Mouse (Mus musculus): ENCODE data around the gene Cpne2.

Gene Cpne2

DNA sequence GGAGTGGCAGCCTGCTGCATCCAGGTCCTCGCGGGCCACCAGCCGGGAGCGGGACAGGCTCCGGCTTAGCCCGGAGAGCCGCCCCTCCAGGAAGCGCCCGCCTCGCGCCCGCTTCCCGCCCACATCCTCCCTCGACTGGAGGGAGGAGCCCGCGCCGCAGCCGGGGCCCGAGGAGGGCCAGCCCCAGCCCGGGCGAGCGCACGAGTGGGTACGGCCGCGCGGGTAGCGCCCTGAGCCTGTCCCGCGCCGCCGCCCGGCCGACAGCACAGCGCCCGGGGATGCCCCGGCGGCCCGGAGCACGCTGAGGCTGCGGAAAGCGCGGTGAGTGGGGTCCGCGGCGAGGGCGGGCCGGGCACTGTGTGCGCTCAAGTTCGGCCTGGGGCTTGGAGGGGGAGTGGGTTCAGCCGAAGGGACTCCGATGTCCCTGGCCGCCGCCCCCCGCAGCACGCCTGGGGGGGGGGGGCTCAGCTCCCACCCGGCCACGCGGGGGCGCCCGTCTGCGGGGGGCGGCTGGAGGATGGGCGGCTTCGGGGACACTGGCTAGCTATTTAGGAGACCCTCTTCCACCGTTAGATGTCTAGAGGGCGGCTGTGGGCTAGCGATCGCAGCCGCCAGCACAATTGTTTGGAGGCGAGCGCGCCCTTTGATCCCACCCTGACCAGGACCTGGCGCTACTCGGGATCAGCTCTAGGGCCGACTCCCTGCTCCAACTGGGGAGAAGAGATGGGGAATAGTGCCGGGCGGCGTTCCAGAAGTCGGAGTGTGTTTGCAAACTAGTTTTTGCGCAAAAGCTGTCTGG is at the start of gene Cpne2:
Cpne2 (plus strand) TSS at position 118 of the 799 bp plus-strand sequence.
- DNase-seq = peak; percentile 69

DNA sequence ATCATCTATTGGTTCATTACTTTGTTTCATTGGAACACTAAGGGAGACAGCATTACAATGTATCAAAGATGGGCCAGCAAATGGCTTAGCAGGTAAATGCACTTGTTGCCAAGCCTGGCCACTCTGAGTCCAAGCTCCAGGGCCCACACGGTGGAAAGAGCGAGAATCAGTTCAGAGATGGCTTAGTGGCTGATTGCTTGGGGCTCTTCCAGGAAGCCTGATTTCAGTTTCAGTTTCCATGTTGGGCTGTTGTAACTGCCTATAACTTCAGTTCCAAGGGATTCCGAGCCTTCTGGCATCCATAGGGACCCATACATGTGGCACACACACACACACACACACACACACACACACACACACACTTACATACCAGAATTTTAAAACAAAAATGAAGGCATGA is 47.5 kb upstream of the Cpne2 start:
- DNase-seq = no peak

DNA sequence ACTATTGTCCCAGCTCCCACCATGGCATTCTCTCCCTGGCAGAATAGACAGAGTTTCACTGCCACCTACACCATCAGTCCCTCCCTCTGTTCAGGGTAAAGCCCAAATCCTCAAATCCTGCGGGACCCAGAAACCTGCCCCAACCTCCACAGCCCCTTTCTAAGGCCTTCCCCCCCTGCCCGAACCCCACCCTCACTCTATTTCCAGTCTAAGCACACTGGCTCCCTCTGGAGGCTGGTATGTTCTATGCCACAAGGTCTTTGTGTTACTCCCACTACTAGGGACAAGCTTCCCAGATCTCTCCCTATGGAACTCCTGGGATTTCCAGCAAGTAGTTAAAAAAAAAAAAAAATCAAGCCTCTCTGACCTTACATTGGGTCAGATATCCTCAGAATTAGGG is 46.9 kb upstream of the Cpne2 start:
- peak; percentile 73 for DNase-seq

DNA sequence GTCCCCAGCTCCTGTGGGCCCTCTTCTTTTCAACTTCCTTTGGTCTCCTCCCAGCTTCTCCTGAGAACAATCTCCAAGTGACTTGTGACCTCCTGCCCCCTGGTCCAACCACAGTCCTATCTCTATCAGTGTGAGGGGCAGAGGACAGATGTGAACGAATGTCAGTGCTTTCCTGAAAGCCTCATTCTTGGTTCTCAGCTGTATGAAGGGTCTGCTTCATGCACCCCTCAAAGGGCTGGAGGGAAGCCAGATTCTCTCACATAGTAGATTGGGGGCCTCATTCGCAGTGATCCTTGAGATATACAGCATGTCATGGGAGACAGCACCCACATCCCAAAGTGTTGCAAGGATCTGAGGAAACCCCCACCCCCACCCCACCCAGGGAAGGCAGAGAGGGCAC is 44.8 kb upstream of the Cpne2 start:
- no peak for DNase-seq

DNA sequence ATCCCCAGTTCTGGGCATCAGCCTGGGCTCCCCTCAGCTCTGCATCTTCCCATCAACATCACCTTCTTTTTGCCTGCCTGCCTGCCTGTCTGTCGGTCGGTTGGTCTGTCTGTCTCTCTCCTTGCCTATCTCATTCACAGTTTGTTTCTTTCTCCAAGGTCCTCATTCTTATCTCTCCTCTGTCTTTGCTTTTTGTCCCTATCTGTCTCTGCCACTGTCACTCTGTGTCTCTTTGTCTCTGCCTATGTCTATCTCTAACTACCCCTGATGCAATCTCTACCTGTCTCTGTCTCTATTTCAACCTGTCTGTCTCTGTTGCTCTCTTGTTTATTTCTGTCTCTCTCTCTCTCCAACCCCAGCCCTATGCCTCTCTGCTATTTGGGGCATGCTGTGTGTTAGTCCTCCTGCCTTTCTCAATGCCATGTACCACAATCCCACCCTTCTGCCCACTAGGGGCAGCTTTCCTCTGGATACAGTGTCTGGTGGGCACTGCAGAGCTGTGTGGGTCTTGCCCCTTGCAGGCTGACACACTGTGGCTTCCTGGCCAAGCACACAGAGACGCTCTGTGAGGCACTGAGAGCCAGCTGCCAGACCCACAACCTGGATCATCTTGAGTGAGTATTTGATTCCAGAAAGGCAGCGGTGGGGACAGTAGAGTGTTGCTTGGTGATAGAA is 42.8 kb upstream of the Cpne2 start:
- peak; percentile 23 for DNase-seq

DNA sequence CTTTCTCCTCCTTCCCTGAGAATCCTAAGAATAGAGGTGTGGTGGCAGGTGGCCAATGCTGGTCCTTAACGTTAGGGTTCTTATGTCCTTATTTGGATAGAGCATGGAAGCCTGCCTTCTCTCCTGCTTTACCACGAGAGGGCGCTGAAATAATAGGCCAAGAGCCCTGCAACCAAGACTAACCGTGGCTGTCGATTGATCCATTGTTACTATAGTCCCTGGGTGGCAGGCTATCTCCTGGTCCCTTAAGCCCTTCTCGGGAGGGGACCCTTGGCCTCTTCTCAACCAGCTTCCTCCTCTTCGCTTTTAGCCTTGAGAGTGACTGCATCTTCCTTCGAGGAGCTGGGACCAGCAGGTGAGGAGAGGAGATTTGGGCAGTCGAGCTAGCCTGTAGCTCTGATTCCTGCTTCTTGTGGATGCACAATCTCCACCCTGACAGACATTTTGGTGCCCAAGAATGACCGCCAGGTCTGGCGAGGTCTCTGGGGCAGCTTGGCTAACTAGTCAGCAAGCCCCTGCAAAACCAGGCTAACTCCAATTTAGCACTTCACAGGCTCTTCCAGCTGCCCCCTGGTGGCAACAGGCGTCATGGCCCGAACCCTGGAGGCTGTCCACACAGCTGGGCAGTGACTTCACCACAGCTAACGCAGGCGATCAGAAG is 40.6 kb upstream of the Cpne2 start:
- peak; percentile 84 for DNase-seq

DNA sequence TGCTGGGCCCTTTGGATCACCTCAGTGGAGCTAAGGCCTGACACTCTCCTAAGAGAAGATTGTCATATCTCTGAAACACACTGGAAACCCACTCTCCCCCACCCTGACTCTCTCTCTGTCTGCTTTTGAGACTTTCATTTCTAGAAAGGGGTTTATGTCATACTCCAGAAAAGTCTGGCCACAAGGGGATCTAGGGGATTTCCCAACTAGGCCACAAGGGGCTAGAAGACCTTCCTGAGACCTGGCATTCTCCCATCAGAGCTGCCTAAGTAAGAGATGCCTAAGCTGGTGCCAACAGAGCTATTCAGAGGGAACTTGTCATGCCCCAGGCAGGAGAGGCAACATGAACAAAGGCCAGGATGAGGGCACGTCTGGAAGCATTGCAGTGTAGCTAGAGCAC is 39.5 kb upstream of the Cpne2 start:
- peak; percentile 17 for DNase-seq

DNA sequence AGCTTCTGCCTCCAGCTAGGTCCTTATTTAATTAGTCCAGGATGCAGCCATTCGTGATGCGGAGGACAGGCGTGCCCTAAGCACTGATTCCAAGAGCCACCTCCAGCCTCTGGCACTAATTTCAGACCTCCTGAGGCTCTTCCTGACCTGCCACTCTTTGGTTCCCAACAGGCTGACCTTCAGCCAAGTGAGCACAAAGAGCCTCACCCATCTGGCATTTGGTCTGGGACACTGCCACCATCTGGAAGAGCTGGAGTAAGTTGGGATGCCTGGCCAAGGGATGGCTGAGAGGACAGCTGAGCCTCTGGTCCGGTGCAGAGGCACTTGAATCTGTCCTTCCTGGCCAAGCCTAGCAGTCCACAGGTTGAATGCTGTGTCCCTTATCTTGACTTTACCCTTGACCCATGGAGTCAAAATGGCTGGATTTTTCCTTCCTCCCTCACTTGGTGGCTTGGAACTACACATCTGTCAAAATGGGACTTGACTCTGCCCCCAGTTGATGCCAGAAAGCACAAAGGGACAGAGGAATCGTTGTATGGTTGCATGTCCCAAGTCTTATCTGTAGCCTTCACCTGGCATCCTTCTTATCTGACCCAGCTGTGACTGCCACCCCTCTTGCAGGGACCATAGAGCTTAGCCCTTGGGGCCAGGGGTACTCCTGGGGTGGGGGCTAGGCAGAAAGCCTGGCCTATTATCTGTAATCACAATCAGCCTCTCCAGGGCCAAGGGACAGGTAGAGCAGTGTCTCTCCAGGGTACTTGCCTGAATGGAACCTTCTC is 17.2 kb upstream of the Cpne2 start:
- DNase-seq = peak; percentile 43

DNA sequence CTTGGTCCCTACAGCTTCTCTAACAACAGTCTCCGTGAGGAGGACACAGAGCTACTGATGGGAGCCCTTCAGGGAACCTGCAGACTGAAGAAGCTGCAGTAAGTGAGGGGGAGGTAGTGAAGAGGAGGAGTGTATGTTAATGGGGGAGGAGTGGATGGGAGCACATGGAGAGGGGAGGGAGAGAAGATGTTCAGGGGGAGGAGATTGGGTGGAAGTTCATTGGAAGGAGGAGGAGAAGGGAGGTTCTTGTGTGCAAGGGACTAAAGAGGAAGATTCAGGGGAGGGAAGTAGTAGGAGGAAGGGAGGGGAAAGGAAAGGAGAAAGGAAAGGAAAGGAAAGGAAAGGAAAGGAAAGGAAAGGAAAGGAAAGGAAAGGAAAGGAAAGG is 16.6 kb upstream of the Cpne2 start:
- DNase-seq = no peak

DNA sequence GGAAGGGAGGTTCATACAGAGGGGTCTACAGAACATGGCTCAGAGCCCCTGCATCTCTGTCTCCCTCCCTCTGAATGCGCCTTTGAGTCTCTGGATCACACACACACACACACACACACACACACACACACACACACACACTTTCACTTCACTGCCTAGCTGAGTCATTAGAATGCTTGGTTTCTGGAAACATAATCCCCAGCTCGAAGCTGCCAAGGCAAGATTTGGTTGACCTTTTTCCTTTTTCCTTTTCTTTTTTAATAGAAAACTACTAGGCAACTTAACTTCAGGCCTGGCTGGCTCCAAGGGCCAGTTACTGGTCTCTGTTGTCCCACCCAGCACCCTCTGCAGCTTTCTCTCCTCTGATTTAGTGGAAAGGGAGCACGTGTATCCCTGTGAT is 16.0 kb upstream of the Cpne2 start:
- DNase-seq = no peak

DNA sequence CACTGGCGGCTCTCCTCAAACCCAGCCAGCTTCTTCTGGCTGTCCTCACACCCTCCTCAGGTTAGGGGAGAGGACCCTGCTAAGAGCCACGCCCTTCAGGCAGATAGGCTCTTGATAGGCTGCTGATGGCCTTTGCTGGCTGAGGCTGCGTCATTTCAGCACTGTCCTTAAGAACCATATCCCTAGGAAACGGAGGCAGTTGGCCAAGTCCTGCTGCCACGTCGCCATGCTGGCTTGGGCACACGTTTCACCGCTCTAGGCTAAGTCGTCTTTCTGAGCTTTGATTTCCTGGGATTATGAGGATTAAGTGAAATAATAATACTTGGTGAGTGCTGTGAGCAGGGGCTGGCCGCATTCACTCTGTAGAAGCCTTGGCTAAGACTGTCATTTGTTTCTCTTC is 14.5 kb upstream of the Cpne2 start:
- no peak for DNase-seq

DNA sequence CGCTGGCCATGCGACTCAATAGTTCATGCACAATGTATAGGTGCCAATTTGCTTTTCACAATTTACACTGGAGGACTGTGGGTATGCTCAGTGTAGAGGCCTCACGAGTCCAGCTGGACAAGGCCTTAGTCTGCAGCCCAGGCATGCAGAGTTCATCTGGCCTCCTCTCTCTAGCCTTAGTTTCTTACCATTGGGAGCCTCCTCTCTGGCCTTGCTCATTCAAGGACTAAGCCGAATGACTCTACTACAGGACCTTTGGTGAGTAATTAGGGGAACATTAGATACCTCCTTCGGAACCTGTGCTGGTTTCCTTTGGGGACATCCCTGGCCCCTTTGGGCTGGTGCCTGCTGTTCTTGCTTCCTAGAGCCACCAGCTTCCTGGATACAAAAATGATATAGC is 13.8 kb upstream of the Cpne2 start:
- no peak for DNase-seq

DNA sequence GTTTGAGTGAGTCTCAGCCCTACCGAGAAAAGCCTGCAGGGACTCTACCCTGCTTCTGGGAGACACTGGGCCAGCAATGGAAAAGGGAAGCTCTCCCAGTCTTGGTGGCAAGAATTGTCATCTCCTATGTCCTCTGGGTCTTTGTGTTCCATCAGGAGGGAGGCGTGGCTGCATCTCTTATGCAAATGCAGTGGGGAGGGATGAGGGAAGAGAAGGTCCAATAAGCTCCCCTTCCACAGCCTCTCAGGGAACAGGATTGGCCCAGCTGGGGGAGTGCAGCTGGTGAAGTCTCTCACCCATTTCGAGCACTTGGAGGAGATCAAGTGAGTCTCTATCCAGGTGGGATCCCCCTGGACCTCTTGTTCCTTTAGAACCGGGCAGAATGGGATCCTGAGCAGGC is 11.3 kb upstream of the Cpne2 start:
- DNase-seq = no peak

DNA sequence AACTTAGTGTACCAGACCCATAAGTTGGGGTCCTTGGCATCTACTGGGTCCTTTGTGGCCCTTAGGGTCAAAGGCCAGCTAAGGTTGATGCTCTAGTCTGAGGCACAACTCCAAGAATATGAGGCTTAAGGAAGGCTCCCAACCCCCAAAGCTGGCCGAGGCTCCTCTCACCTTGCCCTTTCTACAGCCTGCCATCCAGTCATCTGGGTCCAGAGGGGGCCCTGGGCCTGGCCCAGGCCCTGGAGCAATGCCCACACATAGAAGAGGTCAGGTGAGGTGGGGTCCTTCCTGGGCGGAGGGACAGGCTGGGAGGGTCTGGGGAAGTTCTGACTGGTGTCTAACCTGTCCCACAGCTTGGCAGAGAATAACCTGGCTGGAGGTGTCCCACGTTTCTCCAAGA is 10.3 kb upstream of the Cpne2 start:
- no peak for DNase-seq

DNA sequence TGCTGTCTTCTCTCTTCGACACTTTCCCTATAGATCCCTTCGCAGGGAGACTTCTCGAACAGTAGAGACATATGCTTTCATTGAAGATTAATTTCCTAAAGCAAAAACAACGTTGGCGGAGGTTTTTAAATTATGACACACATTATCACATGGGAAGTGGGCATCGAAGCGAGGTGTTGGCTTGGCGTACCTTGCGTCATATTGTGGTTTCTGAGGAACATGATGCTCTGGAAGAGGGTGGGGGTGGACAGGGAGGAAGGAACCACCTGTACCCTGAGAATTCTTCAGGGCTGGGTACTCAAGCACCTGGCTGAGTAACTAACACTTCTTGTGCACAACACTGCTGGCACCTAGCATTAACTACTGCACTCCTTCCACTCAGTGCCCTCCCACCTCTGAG is 8.2 kb upstream of the Cpne2 start:
- DNase-seq = no peak

DNA sequence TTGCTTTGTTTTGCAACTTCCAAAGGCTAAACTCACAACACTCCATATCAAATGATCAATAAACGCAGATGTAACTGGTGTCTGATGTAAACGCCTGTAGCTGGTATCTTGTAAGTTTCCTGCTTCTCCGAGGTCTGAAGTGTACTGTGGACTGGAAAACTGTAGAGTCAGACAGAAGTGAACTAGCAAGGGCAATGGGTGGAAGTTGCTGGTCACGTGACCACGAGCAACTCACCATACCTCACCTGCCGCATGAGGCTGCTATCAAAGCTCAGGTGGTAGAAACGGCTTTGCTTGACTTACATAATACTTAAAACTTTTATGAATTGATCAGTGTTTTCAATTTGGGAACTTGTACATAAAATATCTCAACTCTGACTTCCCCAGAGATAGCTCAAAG is 5.6 kb upstream of the Cpne2 start:
- DNase-seq = no peak

DNA sequence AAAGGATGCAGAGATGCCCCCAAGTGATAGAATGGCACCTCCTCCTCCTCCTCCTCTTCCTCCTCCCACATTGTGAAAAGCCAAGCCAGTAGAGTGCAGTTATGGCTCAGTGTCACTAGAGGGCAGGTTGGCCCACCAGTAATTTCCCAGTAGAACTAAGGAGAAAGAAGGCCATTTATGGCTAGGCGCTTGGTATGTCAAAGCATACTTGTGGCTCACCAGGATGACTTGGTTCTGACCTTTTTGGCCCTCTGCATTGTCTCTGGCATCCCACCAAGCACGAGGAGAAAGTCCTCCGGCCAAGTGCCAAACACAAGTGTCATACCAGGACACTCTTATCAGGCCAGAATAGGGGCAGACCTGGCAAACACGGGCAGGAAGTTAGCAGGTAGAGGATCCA is 4.5 kb upstream of the Cpne2 start:
- DNase-seq = peak; percentile 72

DNA sequence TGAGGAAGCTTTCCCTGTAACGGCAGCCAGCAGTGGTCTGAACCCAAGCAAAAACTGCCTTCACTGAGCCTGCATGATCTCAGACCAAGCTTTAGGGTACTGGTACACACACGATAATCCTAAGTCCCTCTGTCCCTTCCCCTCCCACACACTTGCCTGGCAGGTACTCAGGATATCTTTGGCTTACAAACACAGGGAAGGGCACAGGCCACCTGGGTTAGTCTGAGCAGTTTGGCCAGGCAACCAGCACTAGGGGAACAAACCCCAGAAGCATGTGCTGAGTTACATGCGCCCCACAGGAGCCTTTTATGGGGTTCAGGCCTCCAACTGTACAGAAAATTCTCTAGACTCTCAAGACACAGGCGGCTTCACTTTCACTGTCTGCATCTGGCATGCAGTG is 2.9 kb upstream of the Cpne2 start:
- DNase-seq = no peak

DNA sequence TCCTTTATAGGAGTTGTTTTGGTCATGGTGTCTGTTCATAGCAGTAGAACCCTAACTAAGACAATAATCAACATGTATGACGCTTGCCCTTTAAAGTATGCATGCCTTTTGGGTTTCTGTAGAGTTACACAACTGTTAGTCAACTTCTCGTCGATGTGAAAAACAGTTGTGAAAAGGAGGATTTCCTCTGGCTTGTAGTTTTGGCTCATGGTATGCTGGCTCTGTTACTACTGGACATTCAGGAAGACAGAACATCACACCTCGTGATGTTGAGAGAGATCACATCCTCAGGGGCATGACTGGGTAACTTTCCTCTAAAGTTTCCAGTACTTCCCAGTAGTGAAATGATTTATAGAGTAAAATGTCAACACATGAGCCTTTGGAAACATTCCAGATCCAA is 2.1 kb upstream of the Cpne2 start:
- DNase-seq = no peak

DNA sequence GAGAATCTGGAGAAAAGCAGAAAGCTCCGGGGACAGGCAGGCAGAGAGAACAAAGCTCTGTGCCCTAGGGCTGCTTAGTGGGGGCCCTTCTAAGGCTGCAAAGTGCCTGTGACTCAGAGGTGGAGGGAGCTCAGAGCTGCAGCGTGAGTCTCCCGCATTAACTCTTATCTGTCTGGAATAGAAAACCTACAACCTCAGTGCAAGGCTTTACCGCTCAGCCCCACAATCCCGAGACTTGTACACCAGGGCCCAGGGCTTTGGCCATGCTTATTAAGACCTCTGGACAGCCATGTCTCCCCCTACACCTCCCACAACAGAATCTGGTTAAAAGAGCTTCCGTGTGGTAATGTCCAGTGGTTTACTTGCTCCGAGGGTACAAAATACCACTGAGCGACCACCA is 790 bp upstream of the Cpne2 start:
- DNase-seq = peak; percentile 27

DNA sequence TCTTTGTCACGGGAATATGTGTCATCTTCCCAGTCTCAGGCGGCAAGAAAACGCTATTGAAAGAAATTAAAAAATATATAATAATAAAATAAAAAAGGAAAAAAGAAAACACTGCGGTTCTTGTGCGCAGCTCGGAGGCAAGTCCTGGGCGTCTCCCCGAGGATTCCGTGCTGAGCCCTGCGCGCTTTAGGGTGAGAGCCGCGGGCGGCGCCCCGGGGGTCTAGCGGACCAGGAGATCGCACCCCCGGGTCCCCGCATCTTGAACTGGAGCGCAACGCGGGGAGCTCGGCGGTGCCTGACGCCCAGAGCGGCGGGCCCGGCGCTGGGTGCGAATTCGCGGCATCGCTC is 291 bp upstream of the Cpne2 start:
- DNase-seq = no peak

DNA sequence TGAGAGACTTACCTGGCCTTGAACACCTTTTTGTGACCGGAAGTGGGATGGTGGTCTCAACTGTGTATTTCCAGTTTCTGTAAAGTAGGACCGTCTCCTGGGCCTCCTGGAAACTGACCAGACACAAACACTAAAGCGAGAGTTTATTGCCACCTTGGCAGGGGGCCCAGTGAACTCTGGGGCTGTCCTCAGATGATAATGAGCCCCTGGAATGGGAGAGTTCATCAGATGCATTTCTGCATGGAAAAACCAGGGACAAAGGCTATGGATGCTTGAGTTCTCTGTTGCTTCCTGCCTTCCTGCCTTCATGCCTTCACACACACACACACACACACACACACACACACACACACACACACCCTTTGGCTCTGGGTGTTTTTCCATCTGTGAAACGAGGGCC is 1.8 kb downstream of the Cpne2 start:
- peak; percentile 54 for DNase-seq

DNA sequence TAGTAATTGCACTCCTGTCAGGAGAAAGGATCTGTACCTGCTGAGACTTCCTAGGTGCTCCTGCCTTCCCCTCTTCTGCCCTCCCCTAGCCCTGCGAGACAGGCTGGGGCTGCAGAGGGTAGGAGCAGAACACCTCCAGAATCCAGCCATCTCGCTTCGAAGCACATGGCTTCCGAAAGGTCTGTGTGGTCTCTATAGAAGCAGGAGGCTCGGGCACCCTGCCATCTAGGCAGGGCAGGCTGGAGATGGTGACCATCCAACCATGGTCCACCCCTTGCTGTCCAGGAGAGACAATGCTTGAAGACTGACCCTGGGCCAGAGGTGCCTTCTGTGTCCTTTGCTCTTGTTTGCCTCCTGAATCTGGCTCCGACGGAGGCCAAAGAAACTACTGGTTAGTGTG is 2.8 kb downstream of the Cpne2 start:
- DNase-seq = no peak

DNA sequence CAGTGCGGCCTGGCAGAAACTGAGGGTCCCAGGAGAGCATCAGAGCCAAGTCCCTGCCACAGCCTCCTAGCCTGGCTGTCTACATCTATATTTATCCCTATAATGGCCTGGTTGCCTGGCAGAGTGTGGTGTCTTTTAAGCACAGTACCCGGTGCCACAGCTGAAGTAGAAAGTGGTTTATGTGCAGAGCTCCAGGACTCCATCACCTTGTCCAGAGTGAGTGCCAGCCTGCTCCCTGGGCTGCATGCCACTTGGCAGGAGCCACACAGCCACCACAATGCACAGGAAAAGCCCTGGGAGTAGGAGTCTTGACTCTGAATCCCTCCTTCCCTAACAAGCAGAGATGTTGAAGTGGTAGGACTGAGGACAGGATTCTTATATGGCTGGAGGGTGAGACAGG is 4.7 kb downstream of the Cpne2 start:
- no peak for DNase-seq

All from retina, postnatal 1 day (tissue).